Mouse (Mus musculus) intestine, postnatal 0 days (tissue): ENCODE measurements at regions not wholly inside any gene's neighbourhood (a gene's known extent, or its start where the extent isn't known, plus 50 kb on each side); places are given as distances from the start of the nearest gene placed in this dataset. TPM values are rescaled to one million over a fixed set of nuclear protein-coding genes. Genes with fewer than 3 reads are reported as not detected.

ENCODE experiments used
- ATAC-seq: fragments of 200-750 bp; cut with Nextera tagmentation; 2 replicates; pipeline ENCODE4 v1.8.0; 2017; ENCODE audit warnings: mild to moderate bottlenecking, moderate TSS enrichment, moderate library complexity
- H3K27ac ChIP-seq: fragments of 300-500 bp; sonication (generic); 2 replicates; pipeline ENCODE4 v1.5.1; 2014; ENCODE audit warnings: mild to moderate bottlenecking, low read depth, low read length, moderate library complexity
- H3K27me3 ChIP-seq: fragments of 300-500 bp; sonication (generic); replicated peaks from 2 replicates; pipeline ENCODE4 v1.6.1; 2014; ENCODE audit warnings: low read length, mixed read lengths; ENCODE audit not compliant: control insufficient read depth, insufficient read depth
- H3K36me3 ChIP-seq: fragments of 300-500 bp; sonication (generic); 2 replicates; pipeline ENCODE4 v1.6.1; 2014; ENCODE audit warnings: mild to moderate bottlenecking, moderate library complexity; ENCODE audit not compliant: control insufficient read depth, insufficient read depth
- H3K4me1 ChIP-seq: fragments of 300-500 bp; sonication (generic); replicated peaks from 2 replicates; pipeline ENCODE4 v1.6.1; 2014; ENCODE audit warnings: antibody characterized with exemption, low read length, mixed read lengths; ENCODE audit not compliant: control insufficient read depth, insufficient read depth
- H3K4me2 ChIP-seq: fragments of 300-500 bp; sonication (generic); replicated peaks from 2 replicates; pipeline ENCODE4 v1.6.1; 2014; ENCODE audit warnings: low read depth, mild to moderate bottlenecking, moderate library complexity
- H3K4me3 ChIP-seq: fragments of 300-500 bp; sonication (generic); 2 replicates; pipeline ENCODE4 v1.5.1; 2014; ENCODE audit warnings: low read depth, low read length
- H3K9ac ChIP-seq: fragments of 300-500 bp; sonication (generic); 2 replicates; pipeline ENCODE4 v1.6.1; 2014; ENCODE audit warnings: mild to moderate bottlenecking, low read depth, low read length
- H3K9me3 ChIP-seq: fragments of 300-500 bp; sonication (generic); 2 replicates; pipeline ENCODE4 v1.6.1; 2016; ENCODE audit warnings: mixed run types; ENCODE audit not compliant: control insufficient read depth
- CTCF ChIP-seq: sonication (generic); IDR thresholded peaks from 2 replicates; pipeline ENCODE4 v1.5.1; 2016; ENCODE audit warnings: low read depth, mild to moderate bottlenecking, control low read depth, antibody characterized with exemption, moderate library complexity
- WGBS: fragments of 180-500 bp; shearing (Covaris S2); extraction: QIAGEN DNeasy Blood & Tissue Kit; methylation state at CpG from one replicate; pipeline ENCODE4 v1.1.7; 2014; 5-methylcytosine and 5-hydroxymethylcytosine counted together
- microRNA-seq: library from miRNA; unstranded; fragments of <30 nt; microRNA quantifications from one replicate; pipeline ENCODE4, GENCODE M21; 2016

- no peaks in the 10 kb centered on the region for H3K9me3 ChIP-seq
- no peak for ATAC-seq
Measured at GRCm38 (mm10) chr4:33845611-33846395, 78.6 kb upstream of the Cnr1 start.

DNA sequence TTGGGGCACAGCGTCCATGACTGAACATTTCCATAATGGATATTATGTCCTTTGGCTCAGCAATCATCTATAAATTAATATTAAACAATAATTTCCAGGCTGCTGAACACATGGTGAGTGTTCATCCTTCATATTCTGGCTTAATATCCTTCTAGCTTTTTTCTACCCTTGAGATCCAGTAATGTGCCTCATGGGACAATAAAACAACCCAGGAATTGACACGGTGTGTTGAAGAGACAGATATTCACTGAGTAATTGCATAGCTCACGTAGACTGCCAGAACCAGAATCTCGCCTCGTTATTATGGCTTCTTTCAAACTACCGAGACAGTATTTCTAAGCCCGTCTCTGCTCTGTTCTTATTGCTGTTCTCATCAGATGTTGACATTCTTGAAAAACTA is 74.1 kb upstream of the Cnr1 start:
- no peaks in the 10 kb centered on the region for H3K27me3 ChIP-seq
- H3K36me3 ChIP-seq: no peaks in the 10 kb centered on the region
- no peaks in the 10 kb centered on the region for H3K9me3 ChIP-seq
- H3K4me1 ChIP-seq: no peaks in the 10 kb centered on the region
- H3K4me3 ChIP-seq: no peak overlapping the region
- TF ChIP-seq CTCF: no peak
- 84% methylated on average over 7 of the region's 7 CpGs for WGBS
- ATAC-seq: no peak
- no peak overlapping the region for H3K9ac ChIP-seq
- H3K27ac ChIP-seq: no peak overlapping the region
- H3K4me2 ChIP-seq: no peak overlapping the region

More at GRCm38 (mm10) chr4:33845611-33846395, 78.6 kb upstream of the Cnr1 start:
- H3K36me3 ChIP-seq: no peaks in the 10 kb centered on the region
- H3K27me3 ChIP-seq: no peaks in the 10 kb centered on the region
- no peak overlapping the region for H3K4me3 ChIP-seq
- H3K27ac ChIP-seq: no peak overlapping the region
- no peak for TF ChIP-seq CTCF
- H3K9ac ChIP-seq: no peak overlapping the region
- no peak overlapping the region for H3K4me2 ChIP-seq
- H3K4me1 ChIP-seq: no peaks in the 10 kb centered on the region
- 43% methylated on average over 9 of the region's 9 CpGs for WGBS

GRCm38 (mm10) chr4:33852294-33852693 is 72.1 kb upstream of the Cnr1 start:
- Histone ChIP-seq H3K27me3 (no peaks in the 10 kb centered on the region), H3K4me1 (no peaks in the 10 kb centered on the region), H3K9ac (no peak overlapping the region), H3K27ac (no peak overlapping the region), H3K36me3 (no peaks in the 10 kb centered on the region), H3K4me3 (no peak overlapping the region), H3K4me2 (no peak overlapping the region), H3K9me3 (no peaks in the 10 kb centered on the region)
- WGBS: 90% methylated on average over 5 of the region's 5 CpGs
- TF ChIP-seq CTCF: no peak
- ATAC-seq: no peak

DNA sequence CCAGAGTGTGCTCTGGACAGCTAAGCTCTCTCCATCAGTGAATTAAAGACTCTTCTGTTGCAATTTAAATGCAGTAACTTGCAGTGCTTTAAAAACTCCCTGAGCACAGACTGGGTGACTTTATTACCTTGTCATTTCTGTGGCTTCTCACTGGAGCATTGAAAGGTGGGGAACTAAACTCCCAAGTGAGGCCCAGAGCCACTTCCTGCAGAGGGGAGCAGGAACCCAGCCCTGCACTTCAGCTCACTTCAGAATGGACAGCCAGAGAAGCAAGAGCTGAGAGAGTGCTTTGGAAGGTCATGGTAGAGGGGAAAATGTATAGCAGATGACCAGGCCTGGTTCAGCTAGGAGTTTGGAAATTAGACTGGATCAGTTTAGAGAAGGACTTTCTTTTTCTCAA is 69.3 kb upstream of the Cnr1 start:
- no peak overlapping the region for H3K27ac ChIP-seq
- no peak overlapping the region for H3K9ac ChIP-seq
- no peaks in the 10 kb centered on the region for H3K27me3 ChIP-seq
- no peaks in the 10 kb centered on the region for H3K36me3 ChIP-seq
- H3K4me2 ChIP-seq: no peak overlapping the region
- TF ChIP-seq CTCF: no peak
- no peak for ATAC-seq
- no peak overlapping the region for H3K4me3 ChIP-seq
- no peaks in the 10 kb centered on the region for H3K9me3 ChIP-seq
- H3K4me1 ChIP-seq: no peaks in the 10 kb centered on the region

DNA sequence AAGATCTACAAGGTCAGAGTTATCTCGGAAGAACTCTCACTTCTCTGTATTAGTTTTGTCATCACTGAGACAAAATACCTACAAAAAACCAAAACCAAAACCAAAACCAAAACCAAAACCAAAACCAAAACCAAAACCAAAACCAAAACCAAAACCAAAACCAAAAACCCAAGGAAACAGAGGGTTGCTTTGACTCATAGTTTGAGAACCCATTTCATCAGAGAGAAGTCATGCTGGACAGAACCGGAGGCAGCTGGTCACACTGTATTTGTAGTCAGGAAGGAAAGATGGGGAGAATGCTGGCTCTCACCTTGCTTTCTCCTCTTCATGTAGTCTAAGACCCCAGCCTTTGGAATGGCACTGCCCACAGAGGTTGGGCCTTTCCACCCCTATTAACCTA is 57.3 kb upstream of the Cnr1 start:
- H3K27me3 ChIP-seq: no peaks in the 10 kb centered on the region
- no peak overlapping the region for H3K4me2 ChIP-seq
- WGBS: 98% methylated on average over 2 of the region's 2 CpGs
- H3K27ac ChIP-seq: no peak overlapping the region
- H3K9me3 ChIP-seq: no peaks in the 10 kb centered on the region
- no peaks in the 10 kb centered on the region for H3K4me1 ChIP-seq
- H3K9ac ChIP-seq: no peak overlapping the region
- TF ChIP-seq CTCF: no peak
- ATAC-seq: no peak
- H3K36me3 ChIP-seq: no peaks in the 10 kb centered on the region
- no peak overlapping the region for H3K4me3 ChIP-seq

DNA sequence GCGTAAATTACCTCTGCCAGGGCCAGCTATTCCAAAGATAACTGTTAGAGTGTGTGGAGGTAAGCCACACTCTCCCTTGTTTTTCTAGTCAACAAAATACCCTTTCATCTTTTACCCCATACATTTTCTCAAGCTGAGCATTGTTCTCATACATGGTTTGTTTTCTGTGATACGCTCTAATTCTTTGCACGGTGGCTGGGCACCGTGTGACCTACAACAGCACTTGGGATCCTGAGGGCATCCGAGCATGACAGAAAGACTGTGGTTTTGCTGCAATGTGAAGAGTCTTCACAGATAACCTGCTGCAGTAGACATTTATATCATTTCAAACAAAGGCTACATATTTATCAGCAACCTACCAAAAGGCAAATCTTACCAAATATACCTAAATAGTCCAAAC is 55.1 kb upstream of the Cnr1 start:
- H3K9ac ChIP-seq: no peak overlapping the region
- ATAC-seq: no peak
- no peaks in the 10 kb centered on the region for H3K4me1 ChIP-seq
- H3K27me3 ChIP-seq: no peaks in the 10 kb centered on the region
- TF ChIP-seq CTCF: no peak
- H3K27ac ChIP-seq: no peak overlapping the region
- H3K4me2 ChIP-seq: no peak overlapping the region
- H3K36me3 ChIP-seq: no peaks in the 10 kb centered on the region
- WGBS: 74% methylated on average over 5 of the region's 5 CpGs
- H3K9me3 ChIP-seq: no peaks in the 10 kb centered on the region
- no peak overlapping the region for H3K4me3 ChIP-seq

Small RNA genes lying in the stretch of these regions (microRNA-seq; reads per million reads assigned to microRNA genes)
- gene Gm23304: not detected
